Mouse (Mus musculus) gonadal fat pad, adult 2 months (tissue): ENCODE measurements around the gene Tceal7. TPM values are rescaled to one million over a fixed set of nuclear protein-coding genes. Genes with fewer than 3 reads are reported as not detected.
"Not testable (repeated sequence)": the region's sequence is repeated elsewhere in the genome, so short reads cannot be mapped to it uniquely, and the experiment has no call there.

Experiments
- DNase-seq: peaks from one replicate; pipeline ENCODE4 v3.0.0-alpha.2; 2012; ENCODE audit warnings: low read depth
- polyA plus RNA-seq: library from polyadenylated mRNA; depleted of rRNA; stranded (reverse); fragments of >200 nt; gene quantifications from 2 replicates; pipeline ENCODE4 v1.2.3, GENCODE M21; 2012; rRNA removed

Tceal7 gene
- polyA plus RNA-seq, 1 experiment = not detected

GRCm38 (mm10) chrX:136248811-136249210 lies 34.2 kb downstream of the Tceal7 start:
- DNase-seq = no peak

GRCm38 (mm10) chrX:136249671-136250070 lies 35.1 kb downstream of the Tceal7 start:
- no peak for DNase-seq

- DNase-seq = no peak
Observed at GRCm38 (mm10) chrX:136252023-136252729, 37.6 kb downstream of the Tceal7 start.

GRCm38 (mm10) chrX:136267720-136268119 lies 53.1 kb downstream of the Tceal7 start:
- DNase-seq = no peak

GRCm38 (mm10) chrX:136268173-136268572 lies 53.6 kb downstream of the Tceal7 start:
- DNase-seq = no peak

GRCm38 (mm10) chrX:136269743-136270392 lies 55.3 kb downstream of the Tceal7 start, which contains the start of gene Bex3:
Bex3 (plus strand) TSS chrX:136270253.
- DNase-seq = not testable (repeated sequence)

GRCm38 (mm10) chrX:136270393-136271111 lies 56.0 kb downstream of the Tceal7 start:
- DNase-seq = not testable (repeated sequence)

- DNase-seq = no peak
Observed at GRCm38 (mm10) chrX:136274542-136274941, 60.0 kb downstream of the Tceal7 start.

- no peak for DNase-seq
Observed at GRCm38 (mm10) chrX:136275386-136275785, 60.8 kb downstream of the Tceal7 start.

Other genes with a start within 250 kb of the Tceal7 start
- gene Arxes2, start 221.0 kb upstream of the Tceal7 start, polyA plus RNA-seq = 33.6 and 36.5 TPM in 2 replicates
- 7.1 and 8.7 TPM in 2 replicates for gene Arxes1, start 181.4 kb upstream of the Tceal7 start, polyA plus RNA-seq
- gene Bex2, start 146.5 kb upstream of the Tceal7 start, polyA plus RNA-seq = 18.0 and 40.5 TPM in 2 replicates
- 39.1 and 41.1 TPM in 2 replicates for gene Nxf3, start 129.5 kb upstream of the Tceal7 start, polyA plus RNA-seq
- gene Bex4, start 75.8 kb upstream of the Tceal7 start, polyA plus RNA-seq = 9.5 and 16.9 TPM in 2 replicates
- gene Tceal8, start 42.4 kb upstream of the Tceal7 start, polyA plus RNA-seq = 19.2 and 29.3 TPM in 2 replicates
- gene Tceal5, start 10.9 kb upstream of the Tceal7 start, polyA plus RNA-seq = 0.22 and 0.74 TPM in 2 replicates
- 3.3 and 7.0 TPM in 2 replicates for gene Bex1, start 734 bp downstream of the Tceal7 start, polyA plus RNA-seq
- 25.5 and 31.8 TPM in 2 replicates for gene Tceal9, start 30.3 kb downstream of the Tceal7 start, polyA plus RNA-seq
- gene Bex3, start 55.5 kb downstream of the Tceal7 start, polyA plus RNA-seq = 75.4 and 93.5 TPM in 2 replicates